Mouse (Mus musculus): ENCODE measurements at regions not wholly inside any gene's neighbourhood (a gene's known extent, or its start where the extent isn't known, plus 50 kb on each side); places are given as distances from the start of the nearest gene placed in this dataset.

DNA sequence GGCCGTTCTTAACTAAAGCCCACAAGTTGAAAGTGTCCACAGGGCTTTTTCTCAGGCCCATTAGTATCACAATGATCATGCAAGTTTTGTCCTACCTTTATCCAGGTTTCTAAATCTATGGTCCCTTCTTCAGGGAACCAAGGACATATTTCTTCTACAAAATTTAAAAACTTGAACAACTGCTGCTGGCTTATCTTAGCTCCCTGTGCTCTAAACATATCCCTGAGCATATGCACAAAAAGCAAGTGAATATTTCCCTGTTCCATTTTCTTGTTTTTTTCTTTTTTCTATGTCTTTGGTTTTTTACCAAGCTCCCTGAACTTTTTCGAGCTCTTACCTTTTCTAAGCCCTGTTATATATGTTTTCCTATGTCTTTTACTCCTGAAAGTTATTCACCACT is 201.9 kb downstream of the Mbip start:
- ATAC-seq = no peak
- Histone ChIP-seq H3K4me1 (ENCODE audit: control insufficient read depth, insufficient read depth, low read depth, low read length) (no peaks in the 10 kb centered on the region), H3K27ac (ENCODE audit: low read depth, low read length) (no peak overlapping the region), H3K4me3 (ENCODE audit: low read length) (no peak overlapping the region), H3K27me3 (replicated peaks; ENCODE audit: control insufficient read depth, insufficient read depth, low read length) (no peaks in the 10 kb centered on the region), H3K4me2 (ENCODE audit: low read length) (no peak overlapping the region), H3K36me3 (ENCODE audit: control insufficient read depth, insufficient read depth, low read length) (no peaks in the 10 kb centered on the region), H3K9ac (ENCODE audit: low read depth, low read length) (no peak overlapping the region), H3K9me3 (ENCODE audit: control insufficient read depth, low read length) (no peaks in the 10 kb centered on the region)
- 84% methylated on average over 2 of the region's 2 CpGs for WGBS

DNA sequence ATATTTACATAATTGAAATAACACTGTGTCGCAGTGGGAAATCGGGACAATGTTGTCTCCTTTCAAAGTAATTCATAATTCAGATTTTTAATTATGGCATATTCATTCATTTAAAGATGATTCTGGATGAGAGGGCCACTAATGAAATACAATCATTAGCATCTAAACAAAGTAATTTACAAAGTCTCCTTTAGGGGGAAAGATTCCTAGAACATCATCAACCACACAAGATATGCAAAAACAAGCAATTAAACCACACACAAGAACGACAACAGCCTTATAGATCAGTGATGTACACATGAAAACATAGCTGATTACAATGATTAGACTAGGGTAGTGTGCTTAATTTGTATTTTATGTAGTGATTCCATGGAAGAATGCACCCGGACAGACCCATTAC is 231.2 kb downstream of the Mbip start:
- Histone ChIP-seq H3K9ac (ENCODE audit: low read depth, low read length) (no peak overlapping the region), H3K4me2 (ENCODE audit: low read length) (no peak overlapping the region), H3K9me3 (ENCODE audit: control insufficient read depth, low read length) (no peaks in the 10 kb centered on the region), H3K27ac (ENCODE audit: low read depth, low read length) (no peak overlapping the region), H3K36me3 (ENCODE audit: control insufficient read depth, insufficient read depth, low read length) (no peaks in the 10 kb centered on the region), H3K4me3 (ENCODE audit: low read length) (no peak overlapping the region), H3K4me1 (ENCODE audit: control insufficient read depth, insufficient read depth, low read depth, low read length) (no peaks in the 10 kb centered on the region), H3K27me3 (replicated peaks; ENCODE audit: control insufficient read depth, insufficient read depth, low read length) (no peaks in the 10 kb centered on the region)
- WGBS = 81% methylated on average over 4 of the region's 4 CpGs
- no peak; the same call in 1 of the 2 replicates for ATAC-seq

DNA sequence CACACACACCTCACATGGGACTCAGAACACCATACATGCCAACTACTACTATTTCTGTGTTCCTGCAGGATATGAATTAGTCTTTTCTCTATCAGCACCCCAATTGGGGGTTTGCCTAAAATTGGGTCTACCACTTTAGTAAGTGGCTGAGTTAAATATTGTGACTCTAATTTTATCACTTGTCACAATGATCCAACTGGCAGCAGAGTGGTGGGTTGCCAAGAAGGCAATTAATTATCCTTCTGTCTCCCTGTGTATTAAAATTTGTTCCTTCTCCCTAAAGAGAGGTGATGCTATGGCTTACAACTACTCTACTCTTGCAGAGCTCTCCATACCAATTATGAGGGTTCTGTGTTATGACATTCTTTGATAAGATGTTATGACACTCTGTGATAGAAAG is 245.3 kb downstream of the Brms1l start:
- no peaks in the 10 kb centered on the region for H3K9me3 ChIP-seq (ENCODE audit: control insufficient read depth, low read length)
- no peak for ATAC-seq
- H3K4me3 ChIP-seq (ENCODE audit: low read length) = no peak overlapping the region
- no peak overlapping the region for H3K9ac ChIP-seq (ENCODE audit: low read depth, low read length)
- no peaks in the 10 kb centered on the region for H3K4me1 ChIP-seq (ENCODE audit: control insufficient read depth, insufficient read depth, low read depth, low read length)
- no peaks in the 10 kb centered on the region for H3K36me3 ChIP-seq (ENCODE audit: control insufficient read depth, insufficient read depth, low read length)
- no peaks in the 10 kb centered on the region for H3K27me3 ChIP-seq (replicated peaks; ENCODE audit: control insufficient read depth, insufficient read depth, low read length)
- no peak overlapping the region for H3K27ac ChIP-seq (ENCODE audit: low read depth, low read length)
- H3K4me2 ChIP-seq (ENCODE audit: low read length) = no peak overlapping the region

DNA sequence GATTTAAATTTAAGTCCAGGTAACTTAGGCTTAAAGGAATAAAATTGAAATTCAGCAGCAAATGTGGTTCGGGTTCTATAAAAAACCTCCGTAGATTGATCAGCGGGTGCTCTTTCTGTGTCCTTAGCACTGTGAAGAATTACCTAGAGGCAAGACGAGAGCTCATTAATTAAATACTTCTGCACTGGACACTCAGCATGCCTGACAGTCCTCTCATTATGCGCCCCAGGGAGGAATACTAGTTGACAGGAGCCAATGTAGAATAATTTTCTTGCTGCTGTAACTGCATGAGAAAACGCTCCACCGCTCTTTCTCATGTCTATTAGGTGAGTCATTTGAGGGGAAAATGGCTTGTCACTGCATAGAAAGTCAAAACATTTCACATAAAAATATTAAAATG is 228.1 kb downstream of the Brms1l start:
- WGBS = 46% methylated on average over 7 of the region's 7 CpGs
- H3K4me2 ChIP-seq (ENCODE audit: low read length) = no peak overlapping the region
- ATAC-seq = 0 out of 2 replicates have a peak, but pooled peaks have one; percentile 45

DNA sequence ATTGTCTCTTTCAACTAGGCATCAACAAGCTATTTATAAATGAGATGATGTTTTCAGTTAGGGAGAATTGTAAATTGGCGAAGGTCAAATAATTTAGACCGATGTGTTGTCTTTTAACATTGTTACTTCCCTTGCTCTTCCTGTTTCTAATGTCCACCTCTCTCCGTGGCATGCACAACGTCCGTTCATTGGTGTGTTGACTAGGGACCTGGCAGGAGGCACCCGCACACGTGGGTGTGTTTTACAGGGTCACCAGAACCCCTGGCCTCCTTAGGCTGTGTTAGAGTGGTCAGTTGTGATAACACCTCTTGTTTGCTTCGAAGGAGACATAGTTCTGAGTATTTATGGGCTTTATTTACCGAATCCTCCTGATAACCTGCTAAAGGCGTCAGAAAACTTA is 222.8 kb downstream of the Brms1l start:
- WGBS = 79% methylated on average over 10 of the region's 10 CpGs
- no peak overlapping the region for H3K27ac ChIP-seq (ENCODE audit: low read depth, low read length)
- no peak overlapping the region for H3K4me3 ChIP-seq (ENCODE audit: low read length)
- H3K36me3 ChIP-seq (ENCODE audit: control insufficient read depth, insufficient read depth, low read length) = no peaks in the 10 kb centered on the region
- ATAC-seq = no peak
- H3K9ac ChIP-seq (ENCODE audit: low read depth, low read length) = no peak overlapping the region
- H3K9me3 ChIP-seq (ENCODE audit: control insufficient read depth, low read length) = no peaks in the 10 kb centered on the region
- H3K4me1 ChIP-seq (ENCODE audit: control insufficient read depth, insufficient read depth, low read depth, low read length) = no peaks in the 10 kb centered on the region
- peaks cover 6% of the 10 kb centered on the region; the same call in 1 of the 2 replicates for H3K27me3 ChIP-seq (replicated peaks; ENCODE audit: control insufficient read depth, insufficient read depth, low read length)
- no peak overlapping the region for H3K4me2 ChIP-seq (ENCODE audit: low read length)

More for the DNA sequence above, 228.1 kb downstream of the Brms1l start:
- Histone ChIP-seq H3K9me3 (ENCODE audit: control insufficient read depth, low read length) (no peaks in the 10 kb centered on the region), H3K36me3 (ENCODE audit: control insufficient read depth, insufficient read depth, low read length) (no peaks in the 10 kb centered on the region), H3K4me3 (ENCODE audit: low read length) (no peak overlapping the region), H3K4me1 (ENCODE audit: control insufficient read depth, insufficient read depth, low read depth, low read length) (no peaks in the 10 kb centered on the region), H3K27ac (ENCODE audit: low read depth, low read length) (no peak overlapping the region), H3K9ac (ENCODE audit: low read depth, low read length) (no peak overlapping the region), H3K27me3 (replicated peaks; ENCODE audit: control insufficient read depth, insufficient read depth, low read length) (peaks cover 6% of the 10 kb centered on the region; the same call in 1 of the 2 replicates)

DNA sequence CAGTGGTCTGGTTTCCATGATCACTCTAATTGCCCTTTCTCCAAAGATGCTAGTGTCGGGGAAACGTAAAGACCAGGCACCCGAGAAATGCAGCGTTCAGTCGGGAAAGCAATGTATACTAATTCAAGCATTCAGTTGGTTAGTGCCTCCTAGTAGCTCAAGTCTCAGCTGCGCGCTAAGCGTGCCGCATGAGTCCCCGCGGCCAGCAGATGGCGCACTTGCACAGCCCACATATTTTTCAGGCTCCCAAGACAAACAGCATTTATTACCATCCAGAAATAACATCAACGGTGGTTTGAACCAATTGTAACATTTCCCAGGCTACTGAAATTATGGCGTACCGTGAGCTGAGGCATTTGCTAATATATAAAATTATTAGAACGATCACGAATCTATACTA is 222.3 kb downstream of the Brms1l start:
- H3K4me3 ChIP-seq (ENCODE audit: low read length) = no peak overlapping the region
- no peak overlapping the region for H3K4me2 ChIP-seq (ENCODE audit: low read length)
- H3K36me3 ChIP-seq (ENCODE audit: control insufficient read depth, insufficient read depth, low read length) = no peaks in the 10 kb centered on the region
- no peaks in the 10 kb centered on the region for H3K9me3 ChIP-seq (ENCODE audit: control insufficient read depth, low read length)
- no peak overlapping the region for H3K9ac ChIP-seq (ENCODE audit: low read depth, low read length)
- H3K27me3 ChIP-seq (replicated peaks; ENCODE audit: control insufficient read depth, insufficient read depth, low read length) = peaks cover 6% of the 10 kb centered on the region; the same call in 1 of the 2 replicates
- no peaks in the 10 kb centered on the region for H3K4me1 ChIP-seq (ENCODE audit: control insufficient read depth, insufficient read depth, low read depth, low read length)
- ATAC-seq = peak; percentile 88
- WGBS = 10% methylated on average over 17 of the region's 17 CpGs
- no peak overlapping the region for H3K27ac ChIP-seq (ENCODE audit: low read depth, low read length)

DNA sequence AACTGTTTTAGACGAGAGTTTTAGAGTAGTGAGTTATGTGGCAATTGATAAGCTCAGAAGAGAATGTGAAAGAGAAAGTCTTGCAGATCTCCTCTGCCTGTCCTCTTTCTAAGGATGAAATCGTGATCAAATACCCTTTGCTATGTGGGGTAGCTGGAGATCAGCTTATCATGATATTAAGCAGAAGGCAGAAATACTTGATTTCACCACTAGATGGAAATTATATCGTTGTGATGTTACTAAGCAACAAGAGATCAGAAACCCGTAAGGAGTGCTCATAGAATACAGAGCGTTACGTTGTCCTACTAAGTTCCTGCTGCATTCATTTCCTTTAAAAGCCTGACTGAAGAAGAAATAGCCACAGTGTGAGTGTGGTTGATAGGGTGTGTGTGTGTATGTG is 219.3 kb downstream of the Brms1l start:
- H3K4me1 ChIP-seq (ENCODE audit: control insufficient read depth, insufficient read depth, low read depth, low read length) = no peaks in the 10 kb centered on the region
- no peak overlapping the region for H3K4me3 ChIP-seq (ENCODE audit: low read length)
- no peak overlapping the region for H3K27ac ChIP-seq (ENCODE audit: low read depth, low read length)
- H3K9me3 ChIP-seq (ENCODE audit: control insufficient read depth, low read length) = no peaks in the 10 kb centered on the region
- no peak for ATAC-seq
- no peak overlapping the region for H3K9ac ChIP-seq (ENCODE audit: low read depth, low read length)
- peaks cover 4% of the 10 kb centered on the region; the same call in 1 of the 2 replicates for H3K27me3 ChIP-seq (replicated peaks; ENCODE audit: control insufficient read depth, insufficient read depth, low read length)
- H3K36me3 ChIP-seq (ENCODE audit: control insufficient read depth, insufficient read depth, low read length) = no peaks in the 10 kb centered on the region
- 83% methylated on average over 6 of the region's 6 CpGs for WGBS
- no peak overlapping the region for H3K4me2 ChIP-seq (ENCODE audit: low read length)

DNA sequence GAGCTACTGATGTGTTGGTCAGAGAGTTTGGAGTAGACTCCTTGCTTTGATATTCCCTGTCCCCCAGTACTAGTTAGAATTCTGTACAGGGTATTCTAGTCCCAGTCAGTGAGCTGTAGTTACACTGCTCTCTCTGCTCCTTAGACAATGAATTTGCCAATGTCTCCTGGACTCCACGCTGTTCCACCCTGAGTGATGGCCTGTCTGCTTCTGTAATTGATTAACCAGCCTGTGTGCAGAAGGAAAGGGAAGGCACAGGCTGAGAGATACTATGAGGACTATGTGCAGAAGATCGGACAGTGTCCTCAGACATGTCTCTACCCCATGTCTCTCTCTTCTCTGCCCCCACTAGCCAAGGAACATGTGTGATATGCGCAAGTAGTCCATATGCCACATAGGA is 209.9 kb downstream of the Brms1l start:
- H3K4me2 ChIP-seq (ENCODE audit: low read length) = no peak overlapping the region
- no peak overlapping the region for H3K4me3 ChIP-seq (ENCODE audit: low read length)
- ATAC-seq = no peak
- H3K4me1 ChIP-seq (ENCODE audit: control insufficient read depth, insufficient read depth, low read depth, low read length) = no peaks in the 10 kb centered on the region
- no peak overlapping the region for H3K9ac ChIP-seq (ENCODE audit: low read depth, low read length)
- no peaks in the 10 kb centered on the region for H3K27me3 ChIP-seq (replicated peaks; ENCODE audit: control insufficient read depth, insufficient read depth, low read length)
- no peak overlapping the region for H3K27ac ChIP-seq (ENCODE audit: low read depth, low read length)
- no peaks in the 10 kb centered on the region; the same call in 1 of the 2 replicates for H3K9me3 ChIP-seq (ENCODE audit: control insufficient read depth, low read length)
- WGBS = 72% methylated on average over 3 of the region's 3 CpGs
- no peaks in the 10 kb centered on the region for H3K36me3 ChIP-seq (ENCODE audit: control insufficient read depth, insufficient read depth, low read length)

DNA sequence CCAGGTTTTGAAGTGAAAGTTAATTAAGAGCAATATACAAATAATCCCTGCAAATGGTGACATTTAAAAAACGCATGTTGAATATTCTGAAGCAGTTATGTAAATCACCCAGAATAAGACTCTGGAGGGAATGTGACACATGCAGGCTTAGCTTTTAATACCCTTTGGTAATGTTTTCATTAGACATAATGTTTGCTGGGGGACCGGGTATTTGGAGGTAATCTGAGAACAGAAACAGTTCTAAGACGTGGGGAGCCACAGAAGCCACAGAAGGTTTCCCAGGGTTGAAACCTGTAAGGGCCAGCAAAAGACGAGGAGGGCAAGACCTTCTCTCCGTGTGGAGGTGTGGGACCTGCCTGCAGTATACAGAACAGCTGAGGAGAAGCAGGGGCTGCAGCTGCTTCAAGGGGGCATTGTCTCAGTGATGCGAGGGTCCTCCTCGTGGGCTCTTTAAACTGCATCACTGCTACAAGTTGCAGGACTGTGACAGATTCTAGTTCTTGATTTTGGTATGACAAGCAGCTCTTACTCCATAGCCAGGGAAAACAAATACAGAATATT is 184.9 kb downstream of the Brms1l start:
- Histone ChIP-seq H3K27me3 (replicated peaks; ENCODE audit: control insufficient read depth, insufficient read depth, low read length) (no peaks in the 10 kb centered on the region), H3K4me1 (ENCODE audit: control insufficient read depth, insufficient read depth, low read depth, low read length) (no peaks in the 10 kb centered on the region), H3K4me3 (ENCODE audit: low read length) (no peak overlapping the region), H3K9ac (ENCODE audit: low read depth, low read length) (no peak overlapping the region), H3K9me3 (ENCODE audit: control insufficient read depth, low read length) (no peaks in the 10 kb centered on the region), H3K4me2 (ENCODE audit: low read length) (no peak overlapping the region), H3K27ac (ENCODE audit: low read depth, low read length) (no peak overlapping the region), H3K36me3 (ENCODE audit: control insufficient read depth, insufficient read depth, low read length) (no peaks in the 10 kb centered on the region)
- no peak for ATAC-seq
- WGBS = 18% methylated on average over 7 of the region's 7 CpGs

DNA sequence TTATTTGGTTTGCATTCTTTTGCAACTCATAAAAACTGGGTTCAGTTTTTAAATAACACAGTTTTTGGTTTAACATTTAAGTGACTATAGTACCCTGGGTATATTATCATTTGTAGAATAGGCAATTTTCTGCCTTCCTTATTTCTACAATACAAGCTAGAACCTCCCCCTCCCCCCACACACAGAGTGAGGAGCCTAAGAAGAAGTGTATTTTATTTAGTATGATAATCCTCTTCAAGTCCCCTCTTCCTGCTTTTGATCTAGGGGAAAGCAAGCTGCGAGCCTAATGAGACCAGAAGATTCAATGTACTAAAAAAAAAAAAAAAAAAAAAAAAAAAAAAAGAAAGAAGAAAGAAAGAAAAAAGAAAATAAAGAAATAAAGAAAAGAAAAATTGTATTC is 184.4 kb downstream of the Brms1l start:
- no peak overlapping the region for H3K9ac ChIP-seq (ENCODE audit: low read depth, low read length)
- H3K4me3 ChIP-seq (ENCODE audit: low read length) = no peak overlapping the region
- H3K9me3 ChIP-seq (ENCODE audit: control insufficient read depth, low read length) = no peaks in the 10 kb centered on the region
- H3K4me2 ChIP-seq (ENCODE audit: low read length) = no peak overlapping the region
- 23% methylated on average over 1 of the region's 1 CpGs for WGBS
- no peak overlapping the region for H3K27ac ChIP-seq (ENCODE audit: low read depth, low read length)
- no peak for ATAC-seq
- H3K27me3 ChIP-seq (replicated peaks; ENCODE audit: control insufficient read depth, insufficient read depth, low read length) = no peaks in the 10 kb centered on the region
- H3K4me1 ChIP-seq (ENCODE audit: control insufficient read depth, insufficient read depth, low read depth, low read length) = no peaks in the 10 kb centered on the region
- no peaks in the 10 kb centered on the region for H3K36me3 ChIP-seq (ENCODE audit: control insufficient read depth, insufficient read depth, low read length)
